Mouse (Mus musculus) cerebellum, adult 2 months (tissue): ENCODE data around the gene 2010300C02Rik.
A peak's percentile ranks its signal among the peaks of the same experiment; 100 is the strongest.

Experiments
- CTCF ChIP-seq: fragments of 200-500 bp; IDR thresholded peaks from 2 replicates; pipeline ENCODE4 v1.5.1; 2011; ENCODE audit warnings: low read depth, mild to moderate bottlenecking, control low read depth, low read length, moderate library complexity, borderline replicate concordance; ENCODE audit not compliant: insufficient read depth
- POLR2A ChIP-seq: fragments of 200-500 bp; IDR thresholded peaks from 2 replicates; pipeline ENCODE4 v1.6.1; 2011; ENCODE audit warnings: low read length, control low read depth, borderline replicate concordance; ENCODE audit not compliant: insufficient read depth

- TF ChIP-seq CTCF (peak; percentile 92), POLR2A (no peak)
These were observed 41.4 kb downstream of the 2010300C02Rik start for GRCm38 (mm10) chr1:37678327-37679123.
